Mouse (Mus musculus): ENCODE measurements around the gene Olfr1111.
"Not testable (repeated sequence)": the region's sequence is repeated elsewhere in the genome, so short reads cannot be mapped to it uniquely, and the experiment has no call there.

The Olfr1111 gene

DNA sequence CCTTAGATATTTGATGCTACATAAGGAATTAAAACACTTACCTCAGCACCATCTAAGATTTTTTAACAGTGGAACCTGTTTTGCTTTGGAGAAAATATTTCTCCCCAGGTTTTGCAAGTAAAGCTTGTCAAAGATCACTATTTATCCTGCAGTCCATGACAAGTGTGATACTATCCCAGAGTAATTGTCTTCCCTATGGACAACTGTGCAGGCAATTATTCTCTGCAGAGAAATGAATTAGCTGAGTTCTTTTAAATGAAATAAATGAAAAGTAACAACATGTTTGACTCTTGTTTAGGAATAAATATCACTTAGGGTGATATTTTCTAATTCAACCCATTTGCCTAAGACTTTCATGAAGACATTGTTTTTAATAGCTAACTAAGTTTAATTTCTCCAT lies at the start of gene Olfr1111:
Gene Olfr1111 (minus strand): TSS at position 101 of the 400 bp plus-strand sequence.
- DNase-seq (ENCODE audit: low spot score), result no peak

DNA sequence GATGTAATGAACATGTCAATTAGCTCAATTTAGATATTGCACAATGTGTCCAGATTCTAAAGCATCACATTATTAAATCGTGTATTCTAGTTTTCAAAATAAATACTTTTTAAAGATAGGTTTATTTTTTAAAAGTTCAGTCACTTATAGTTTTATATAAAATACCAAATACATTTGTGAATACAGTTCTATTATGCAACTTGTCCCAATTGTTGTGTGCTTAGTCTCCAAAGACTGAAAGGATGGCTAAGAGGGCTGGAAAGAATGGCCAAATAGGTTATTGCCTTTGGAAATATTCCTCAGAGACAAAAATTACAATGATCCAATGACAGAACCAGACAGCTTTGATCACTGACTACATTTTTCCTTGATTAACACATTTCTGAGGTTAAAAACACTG lies 35.1 kb upstream of the Olfr1111 start, which contains the start of gene Olfr1112:
Gene Olfr1112 (plus strand): TSS at position 301 of the 400 bp plus-strand sequence.
- DNase-seq (ENCODE audit: low spot score), result no peak

DNA sequence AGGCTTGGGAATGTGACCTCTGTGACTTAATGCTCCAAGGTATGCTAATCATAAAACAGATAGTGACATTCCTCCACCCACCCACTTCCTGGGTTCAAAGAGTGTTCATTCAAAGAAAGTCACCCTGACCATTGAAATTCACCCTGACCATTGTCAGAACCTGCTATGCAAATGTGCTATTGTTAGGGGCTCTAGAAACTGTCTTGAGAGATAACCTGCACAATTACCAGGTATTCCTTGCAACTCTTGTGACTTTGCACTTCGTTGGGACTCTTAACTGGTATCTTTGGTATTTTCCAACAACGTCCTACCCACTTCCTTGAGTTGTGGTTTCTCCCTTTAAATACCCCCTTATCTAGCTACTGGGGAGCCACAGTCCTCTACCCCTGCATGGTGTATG lies 15.3 kb upstream of the Olfr1111 start:
- DNase-seq (ENCODE audit: low spot score), result not testable (repeated sequence)

DNA sequence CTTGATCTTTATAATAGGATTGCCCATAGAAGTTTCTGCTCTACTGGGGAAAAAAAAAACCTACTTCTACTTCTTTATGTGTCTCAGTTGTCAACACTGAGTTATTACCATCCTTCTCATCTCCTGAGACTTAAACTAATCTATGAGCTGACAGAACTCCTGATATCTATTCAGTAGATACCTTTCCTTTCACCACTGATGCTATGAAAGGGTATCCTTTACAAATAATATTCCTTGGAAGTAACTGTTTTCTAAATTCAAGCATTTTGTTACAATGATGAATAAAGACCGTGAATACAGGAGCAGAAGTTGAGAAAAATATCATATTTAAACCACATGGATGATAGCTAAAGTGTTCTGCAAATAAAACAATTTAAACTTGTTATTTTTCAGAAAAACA lies 12.2 kb downstream of the Olfr1111 start, which contains the start of gene Olfr1110:
Gene Olfr1110 (minus strand): TSS at position 101 of the 400 bp plus-strand sequence.
- no peak for DNase-seq (ENCODE audit: low spot score)

DNA sequence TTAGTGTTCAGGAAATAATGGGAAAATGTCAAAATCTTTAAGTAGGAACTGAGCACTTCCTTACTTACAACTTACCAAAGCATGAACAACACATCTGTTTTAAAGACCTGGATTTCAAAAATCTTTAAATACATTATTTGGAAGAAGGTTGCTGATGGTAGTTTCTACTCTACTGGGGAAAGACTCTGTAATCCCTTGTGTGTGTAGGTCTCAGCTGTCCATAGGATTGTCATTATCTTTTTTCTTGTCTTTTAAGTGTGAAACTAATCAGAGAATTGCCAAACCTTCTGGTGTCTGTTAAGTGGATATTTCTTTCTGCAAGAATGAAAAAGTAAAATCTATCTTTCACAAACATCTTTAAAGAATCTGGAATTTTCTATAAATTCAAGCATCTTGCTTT lies 38.0 kb downstream of the Olfr1111 start, which contains the start of gene Olfr259:
Gene Olfr259 (minus strand): TSS at position 101 of the 400 bp plus-strand sequence.
- DNase-seq (ENCODE audit: low spot score), result no peak

All from ovary, postnatal 14 days (tissue).